Mouse (Mus musculus): ENCODE data around the gene Olfr319. TPM values are rescaled to one million over a fixed set of nuclear protein-coding genes. Genes with fewer than 3 reads are reported as not detected.
A peak's percentile ranks its signal among the peaks of the same experiment; 100 is the strongest.
"Not testable (repeated sequence)": the region's sequence is repeated elsewhere in the genome, so short reads cannot be mapped to it uniquely, and the experiment has no call there.

The Olfr319 gene
- total RNA-seq (2021): not detected

- DNase-seq: no peak
- intact Hi-C loops (cut with DNase I): no loop called here
Measured at GRCm38 (mm10) chr11:58698862-58699261, at the start of gene Olfr319. Gene Olfr319, plus strand, starts transcription at chr11:58699162.

- no peak for DNase-seq
- intact Hi-C loops (cut with DNase I): no loop called here
Measured at GRCm38 (mm10) chr11:58655151-58655550, 43.8 kb upstream of the Olfr319 start.

GRCm38 (mm10) chr11:58658596-58658995 lies 40.4 kb upstream of the Olfr319 start, which contains the start of gene Olfr322:
Gene Olfr322, plus strand, starts transcription at chr11:58658782.
- intact Hi-C loops (cut with DNase I): no loop called here
- DNase-seq: no peak

- intact Hi-C loops (cut with DNase I): no loop called here
Measured at GRCm38 (mm10) chr11:58669252-58669651, 29.7 kb upstream of the Olfr319 start.

GRCm38 (mm10) chr11:58671825-58672224 lies 27.1 kb upstream of the Olfr319 start:
- no peak for DNase-seq
- intact Hi-C loops (cut with DNase I): no loop called here

More at GRCm38 (mm10) chr11:58669252-58669651, 29.7 kb upstream of the Olfr319 start:
- DNase-seq: no peak

- DNase-seq: no peak
- intact Hi-C loops (cut with DNase I): no loop called here
Measured at GRCm38 (mm10) chr11:58680799-58681198, 18.2 kb upstream of the Olfr319 start, which contains the start of gene Olfr320. Gene Olfr320, plus strand, starts transcription at chr11:58681099.

GRCm38 (mm10) chr11:58709086-58709485 lies 10.1 kb downstream of the Olfr319 start:
- intact Hi-C loops (cut with DNase I): no loop called here
- no peak for DNase-seq

- DNase-seq; intact Hi-C loops (cut with DNase I): not testable (repeated sequence)
Measured at GRCm38 (mm10) chr11:58717723-58718122, 18.8 kb downstream of the Olfr319 start.

GRCm38 (mm10) chr11:58719701-58720100 lies 20.7 kb downstream of the Olfr319 start:
- no peak for DNase-seq
- intact Hi-C loops (cut with DNase I): no loop called here

GRCm38 (mm10) chr11:58723914-58724313 lies 25.0 kb downstream of the Olfr319 start, which contains the start of gene Olfr318:
Gene Olfr318, minus strand, starts transcription at chr11:58724014.
- intact Hi-C loops (cut with DNase I): no loop called here
- DNase-seq: no peak

- intact Hi-C loops (cut with DNase I); DNase-seq: not testable (repeated sequence)
Measured at GRCm38 (mm10) chr11:58727896-58728650, 29.1 kb downstream of the Olfr319 start.

- peak; percentile 9 to 21 for DNase-seq
- intact Hi-C loops (cut with DNase I): no loop called here
Measured at GRCm38 (mm10) chr11:58733372-58733771, 34.4 kb downstream of the Olfr319 start.

GRCm38 (mm10) chr11:58738792-58739262 lies 39.9 kb downstream of the Olfr319 start, which contains the start of gene Olfr317:
Gene Olfr317, minus strand, starts transcription at chr11:58739212.
- DNase-seq: no peak
- intact Hi-C loops (cut with DNase I): no loop called here

- intact Hi-C loops (cut with DNase I); DNase-seq: not testable (repeated sequence)
Measured at GRCm38 (mm10) chr11:58751096-58751495, 52.1 kb downstream of the Olfr319 start.

- no peak for DNase-seq
- intact Hi-C loops (cut with DNase I): no loop called here
Measured at GRCm38 (mm10) chr11:58752434-58752833, 53.5 kb downstream of the Olfr319 start, which contains the start of gene Olfr316. Gene Olfr316, plus strand, starts transcription at chr11:58752734.

Other genes with a start within 250 kb of the Olfr319 start
- gene Lypd9, start 246.2 kb upstream of the Olfr319 start, total RNA-seq (2021): not detected
- not detected for gene Olfr30, start 236.9 kb upstream of the Olfr319 start, total RNA-seq (2021)
- gene Olfr332, start 206.6 kb upstream of the Olfr319 start, total RNA-seq (2021): not detected
- not detected for gene Olfr331, start 196.6 kb upstream of the Olfr319 start, total RNA-seq (2021)
- gene Olfr330, start 164.3 kb upstream of the Olfr319 start, total RNA-seq (2021): not detected
- gene Olfr329-ps, start 152.7 kb upstream of the Olfr319 start, total RNA-seq (2021): not detected
- under 1 TPM in 1 of 2 experiments, not detected in 1; 0.07 TPM for gene Olfr328, start 143.5 kb upstream of the Olfr319 start, total RNA-seq (2021)
- not detected for gene Olfr224, start 128.6 kb upstream of the Olfr319 start, total RNA-seq (2021)
- not detected for gene Olfr325, start 121.4 kb upstream of the Olfr319 start, total RNA-seq (2021)
- not detected for gene Olfr324, start 104.0 kb upstream of the Olfr319 start, total RNA-seq (2021)
- under 1 TPM; 0.52 to 0.79 TPM for gene 2210407C18Rik, start 83.1 kb upstream of the Olfr319 start, total RNA-seq (2021)
- gene Olfr323, start 68.7 kb upstream of the Olfr319 start, total RNA-seq (2021): not detected
- under 1 TPM in 1 of 2 experiments, not detected in 1; 0.12 TPM for gene Trim58, start 58.7 kb upstream of the Olfr319 start, total RNA-seq (2021)
- not detected for gene Olfr322, start 40.4 kb upstream of the Olfr319 start, total RNA-seq (2021)
- gene Olfr320, start 18.1 kb upstream of the Olfr319 start, total RNA-seq (2021): not detected
- not detected for gene Olfr318, start 24.9 kb downstream of the Olfr319 start, total RNA-seq (2021)
- gene Olfr317, start 40.0 kb downstream of the Olfr319 start, total RNA-seq (2021): not detected
- gene Olfr316, start 53.6 kb downstream of the Olfr319 start, total RNA-seq (2021): not detected
- gene Olfr315, start 74.0 kb downstream of the Olfr319 start, total RNA-seq (2021): not detected
- gene Olfr314, start 83.8 kb downstream of the Olfr319 start, total RNA-seq (2021): not detected
- under 1 TPM in 1 of 2 experiments, not detected in 1; 0.67 TPM for gene Fam183b, start 102.8 kb downstream of the Olfr319 start, total RNA-seq (2021)
- not detected for gene Olfr313, start 115.8 kb downstream of the Olfr319 start, total RNA-seq (2021)
- gene Olfr312, start 130.1 kb downstream of the Olfr319 start, total RNA-seq (2021): not detected
- not detected for gene Olfr311, start 140.1 kb downstream of the Olfr319 start, total RNA-seq (2021)
- 1 to 10 TPM; 2.3 to 3.5 TPM for gene Gm12258, start 148.0 kb downstream of the Olfr319 start, total RNA-seq (2021)
- 1 to 10 TPM; 3.5 to 3.9 TPM for gene 2810021J22Rik, start 168.1 kb downstream of the Olfr319 start, total RNA-seq (2021)
- gene Zfp39, start 205.1 kb downstream of the Olfr319 start, total RNA-seq (2021): 1 to 10 TPM; 5.2 to 6.1 TPM
- gene Btnl10, start 218.7 kb downstream of the Olfr319 start, total RNA-seq (2021): under 1 TPM in 1 of 2 experiments, not detected in 1; 0.12 TPM
- gene Rnf187, start 239.8 kb downstream of the Olfr319 start, total RNA-seq (2021): 100 to 1,000 TPM; 162 to 173 TPM
- 10 to 100 TPM; 11.0 to 13.0 TPM for gene Hist3h2ba, start 249.8 kb downstream of the Olfr319 start, total RNA-seq (2021)

Measured in heart, postnatal 10 days (tissue).